Mouse (Mus musculus) liver, embryonic 14.5 days (tissue): ENCODE measurements at regions not wholly inside any gene's neighbourhood (a gene's known extent, or its start where the extent isn't known, plus 50 kb on each side); places are given as distances from the start of the nearest gene placed in this dataset.

Experiments
- ATAC-seq: fragments of 200-750 bp; cut with Nextera tagmentation; 2 replicates; pipeline ENCODE4 v1.8.0; 2017; ENCODE audit warnings: moderate number of reproducible peaks, mild to moderate bottlenecking, moderate library complexity; ENCODE audit not compliant: insufficient read depth
- DNase-seq, 3 experiments: peaks; one replicate each; pipeline ENCODE4 v3.0.0-alpha.2; 2012 to 2013; ENCODE audit warnings: low read depth in 3 of 3, low spot score in 3 of 3
- H3K27ac ChIP-seq: fragments of 300-500 bp; sonication (generic); 2 replicates; pipeline ENCODE4 v1.5.1; 2014; ENCODE audit warnings: moderate library complexity, mild to moderate bottlenecking, control low read depth, inconsistent platforms
- H3K27me3 ChIP-seq: fragments of 300-500 bp; sonication (generic); 2 replicates; pipeline ENCODE4 v1.6.1; 2014; ENCODE audit warnings: mild to moderate bottlenecking, low read length, moderate library complexity; ENCODE audit not compliant: control insufficient read depth, insufficient read depth
- H3K36me3 ChIP-seq: fragments of 300-500 bp; sonication (generic); replicated peaks from 2 replicates; pipeline ENCODE4 v1.6.1; 2014; ENCODE audit warnings: low read depth; ENCODE audit not compliant: control insufficient read depth, insufficient read depth
- H3K4me1 ChIP-seq, 2 experiments: fragments of 200-500 bp in 1 of 2; fragments of 300-500 bp in 1 of 2; sonication (generic) in 1 of 2; replicated peaks; 2 replicates each; pipeline ENCODE4 v1.6.1; 2012 to 2014; ENCODE audit warnings: antibody characterized with exemption in 1 of 2, inconsistent platforms in 1 of 2, low read length in 1 of 2; ENCODE audit not compliant: control insufficient read depth in 2 of 2, insufficient read depth in 2 of 2
- H3K4me2 ChIP-seq: fragments of 300-500 bp; sonication (generic); 2 replicates; pipeline ENCODE4 v1.6.1; 2014; ENCODE audit warnings: low read depth, mild to moderate bottlenecking, control low read depth, moderate library complexity
- H3K4me3 ChIP-seq, 2 experiments: fragments of 200-500 bp in 1 of 2; fragments of 300-500 bp in 1 of 2; sonication (generic) in 1 of 2; 2 replicates each; pipeline ENCODE4 v1.5.1; 2012 to 2014; ENCODE audit warnings: low read depth in 2 of 2, low read length in 2 of 2, mild to moderate bottlenecking in 2 of 2, control low read depth in 1 of 2, inconsistent platforms in 1 of 2, moderate library complexity in 1 of 2; ENCODE audit not compliant: insufficient read depth in 1 of 2
- H3K9ac ChIP-seq: fragments of 300-500 bp; sonication (generic); replicated peaks from 2 replicates; pipeline ENCODE4 v1.6.1; 2014; ENCODE audit warnings: mild to moderate bottlenecking, control low read depth, moderate library complexity
- H3K9me3 ChIP-seq: fragments of 300-500 bp; sonication (generic); 2 replicates; pipeline ENCODE4 v1.6.1; 2016; ENCODE audit warnings: low read length, mixed read lengths; ENCODE audit not compliant: control insufficient read depth
- CTCF ChIP-seq: IDR thresholded peaks from 2 replicates; pipeline ENCODE4 v1.5.1; 2016; ENCODE audit warnings: antibody characterized with exemption, low read depth, control low read depth
- EP300 ChIP-seq: IDR thresholded peaks from 2 replicates; pipeline ENCODE4 v1.6.1; 2016; ENCODE audit warnings: antibody characterized with exemption, low read depth
- WGBS: fragments of 180-500 bp; shearing (Covaris S2); extraction: QIAGEN DNeasy Blood & Tissue Kit; methylation state at CpG from one replicate; pipeline ENCODE4 v1.1.7; 2014; ENCODE audit not compliant: insufficient replicate concordance; 5-methylcytosine and 5-hydroxymethylcytosine counted together

- TF ChIP-seq CTCF (no peak), EP300 (no peak)
- no peak for DNase-seq
- ATAC-seq = no peak
- H3K27me3 ChIP-seq = no peaks in the 10 kb centered on the region
- no peak overlapping the region for H3K9ac ChIP-seq
- WGBS = 59% methylated on average over 7 of the region's 7 CpGs
- H3K9me3 ChIP-seq = no peaks in the 10 kb centered on the region
- peaks cover 0 to 7% of the 10 kb centered on the region in 2 experiments; a peak in 1 of 4 replicates for H3K4me1 ChIP-seq
- H3K4me2 ChIP-seq = no peak overlapping the region
- H3K36me3 ChIP-seq = no peaks in the 10 kb centered on the region
- no peak overlapping the region for H3K27ac ChIP-seq
- H3K4me3 ChIP-seq = no peak overlapping the region
These were observed 56.6 kb upstream of the Tarbp1 start for GRCm38 (mm10) chr8:126531459-126531858.

GRCm38 (mm10) chr8:126529409-126529808 lies 54.5 kb upstream of the Tarbp1 start:
- Histone ChIP-seq H3K36me3 (no peaks in the 10 kb centered on the region), H3K4me3 (no peak overlapping the region), H3K4me1 (peaks cover 0 to 6% of the 10 kb centered on the region in 2 experiments; a peak in 1 of 4 replicates), H3K9me3 (no peaks in the 10 kb centered on the region), H3K4me2 (no peak overlapping the region), H3K27ac (no peak overlapping the region), H3K9ac (no peak overlapping the region), H3K27me3 (no peaks in the 10 kb centered on the region)
- 51% methylated on average over 3 of the region's 3 CpGs for WGBS
- no peak for TF ChIP-seq CTCF
- no peak for TF ChIP-seq EP300
- ATAC-seq (no peak), DNase-seq (no peak)

- no peak overlapping the region for H3K27ac ChIP-seq
- ATAC-seq = no peak
- no peak for DNase-seq
These were observed 53.7 kb upstream of the Tarbp1 start for GRCm38 (mm10) chr8:126528434-126529080.

GRCm38 (mm10) chr8:126526864-126527571 lies 52.2 kb upstream of the Tarbp1 start:
- Histone ChIP-seq H3K27me3 (no peaks in the 10 kb centered on the region), H3K9me3 (no peaks in the 10 kb centered on the region), H3K4me2 (no peak overlapping the region), H3K4me3 (no peak overlapping the region), H3K4me1 (peaks cover 0 to 6% of the 10 kb centered on the region in 2 experiments; a peak in 1 of 4 replicates), H3K36me3 (no peaks in the 10 kb centered on the region), H3K9ac (no peak overlapping the region), H3K27ac (no peak overlapping the region)
- ATAC-seq (peak; percentile 60), DNase-seq (no peak)
- TF ChIP-seq CTCF = no peak
- no peak for TF ChIP-seq EP300
- 22% methylated on average over 14 of the region's 14 CpGs for WGBS

More at GRCm38 (mm10) chr8:126528434-126529080, 53.7 kb upstream of the Tarbp1 start:
- no peak for TF ChIP-seq EP300
- TF ChIP-seq CTCF = no peak
- Histone ChIP-seq H3K27me3 (no peaks in the 10 kb centered on the region), H3K4me1 (peaks cover 0 to 6% of the 10 kb centered on the region in 2 experiments; a peak in 1 of 4 replicates), H3K9me3 (no peaks in the 10 kb centered on the region), H3K4me3 (no peak overlapping the region), H3K9ac (no peak overlapping the region), H3K36me3 (no peaks in the 10 kb centered on the region), H3K4me2 (no peak overlapping the region)
- 68% methylated on average over 9 of the region's 9 CpGs for WGBS

GRCm38 (mm10) chr8:126525575-126525974 lies 50.7 kb upstream of the Tarbp1 start:
- H3K27me3 ChIP-seq = no peaks in the 10 kb centered on the region
- no peak for ATAC-seq
- no peak overlapping the region for H3K4me2 ChIP-seq
- H3K4me3 ChIP-seq = no peak overlapping the region
- DNase-seq = no peak
- TF ChIP-seq EP300 = no peak
- TF ChIP-seq CTCF = no peak
- H3K27ac ChIP-seq = no peak overlapping the region
- 54% methylated on average over 1 of the region's 1 CpGs for whole genome bisulfite sequencing
- peaks cover 0 to 6% of the 10 kb centered on the region in 2 experiments; a peak in 1 of 4 replicates for H3K4me1 ChIP-seq
- H3K9me3 ChIP-seq = no peaks in the 10 kb centered on the region
- H3K36me3 ChIP-seq = no peaks in the 10 kb centered on the region
- H3K9ac ChIP-seq = no peak overlapping the region
